Mouse (Mus musculus) lung, embryonic 16.5 days (tissue): ENCODE data around the gene Crtac1. TPM values are rescaled to one million over a fixed set of nuclear protein-coding genes. Genes with fewer than 3 reads are reported as not detected.
A peak's percentile ranks its signal among the peaks of the same experiment; 100 is the strongest.

ENCODE experiments used
- ATAC-seq: fragments of 200-750 bp; cut with Nextera tagmentation; 2 replicates; pipeline ENCODE4 v1.8.0; 2017; ENCODE audit warnings: low read depth, mild to moderate bottlenecking, moderate library complexity
- H3K27ac ChIP-seq: fragments of 300-500 bp; sonication (generic); 2 replicates; pipeline ENCODE4 v1.5.1; 2014; ENCODE audit warnings: mild to moderate bottlenecking, control low read depth, low read length
- H3K27me3 ChIP-seq: fragments of 300-500 bp; sonication (generic); 2 replicates; pipeline ENCODE4 v1.6.1; 2014; ENCODE audit warnings: low read depth, low read length, mixed read lengths; ENCODE audit not compliant: control insufficient read depth, insufficient read depth
- H3K36me3 ChIP-seq: fragments of 300-500 bp; sonication (generic); 2 replicates; pipeline ENCODE4 v1.6.1; 2014; ENCODE audit warnings: low read length; ENCODE audit not compliant: control insufficient read depth, insufficient read depth
- H3K4me1 ChIP-seq: fragments of 300-500 bp; sonication (generic); replicated peaks from 2 replicates; pipeline ENCODE4 v1.6.1; 2014; ENCODE audit warnings: low read length, mixed read lengths; ENCODE audit not compliant: control insufficient read depth, insufficient read depth
- H3K4me2 ChIP-seq: fragments of 300-500 bp; sonication (generic); 2 replicates; pipeline ENCODE4 v1.6.1; 2014; ENCODE audit warnings: low read depth, low read length, control low read depth
- H3K4me3 ChIP-seq: fragments of 300-500 bp; sonication (generic); 2 replicates; pipeline ENCODE4 v1.5.1; 2014; ENCODE audit warnings: mild to moderate bottlenecking, low read length, control low read depth
- H3K9ac ChIP-seq: fragments of 300-500 bp; sonication (generic); 2 replicates; pipeline ENCODE4 v1.6.1; 2014; ENCODE audit warnings: low read length, control low read depth
- H3K9me3 ChIP-seq: fragments of 300-500 bp; sonication (generic); 2 replicates; pipeline ENCODE4 v1.6.1; 2016; ENCODE audit warnings: low read length; ENCODE audit not compliant: control insufficient read depth
- WGBS: fragments of 180-500 bp; shearing (Covaris S2); extraction: QIAGEN DNeasy Blood & Tissue Kit; methylation state at CpG from one replicate; pipeline ENCODE4 v1.1.7; 2014; 5-methylcytosine and 5-hydroxymethylcytosine counted together
- polyA plus RNA-seq: library from polyadenylated mRNA; unstranded; fragments of >200 nt; fragmentation: Nextera tagmentation; extraction: Ambion mirVana; gene quantifications from 2 replicates; pipeline ENCODE4 v1.2.1, GENCODE M21; 2015

Crtac1 gene
- polyA plus RNA-seq, 1 experiment from 2014 or later, result 1.0 TPM

DNA sequence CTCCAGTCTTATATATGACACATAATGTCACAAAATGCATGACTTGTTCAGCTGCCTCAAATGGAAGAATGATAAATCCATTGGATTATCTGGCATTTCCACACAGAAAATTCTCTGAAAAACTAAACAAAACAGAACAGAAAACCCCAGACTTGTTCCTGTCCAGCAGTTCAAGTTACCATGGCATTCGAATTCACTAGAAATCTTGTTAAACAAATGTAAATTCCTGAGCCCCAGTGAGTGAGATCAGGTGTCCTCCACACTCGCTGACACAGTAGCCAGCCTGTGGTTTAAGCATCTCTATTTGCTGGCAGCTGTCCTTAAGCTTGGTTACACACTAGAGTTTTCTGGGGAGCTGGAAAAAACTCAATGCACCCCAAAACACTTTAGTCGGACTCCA is 168.1 kb downstream of the Crtac1 start:
- no peaks in the 10 kb centered on the region for H3K36me3 ChIP-seq
- H3K27me3 ChIP-seq, result no peaks in the 10 kb centered on the region; the same call in 1 of the 2 replicates
- H3K4me3 ChIP-seq, result no peak overlapping the region
- WGBS, result 23% methylated on average over 3 of the region's 3 CpGs
- H3K9me3 ChIP-seq, result no peaks in the 10 kb centered on the region
- H3K4me1 ChIP-seq, result no peaks in the 10 kb centered on the region
- no peak overlapping the region for H3K9ac ChIP-seq
- ATAC-seq, result no peak
- no peak overlapping the region for H3K4me2 ChIP-seq
- H3K27ac ChIP-seq, result no peak overlapping the region

DNA sequence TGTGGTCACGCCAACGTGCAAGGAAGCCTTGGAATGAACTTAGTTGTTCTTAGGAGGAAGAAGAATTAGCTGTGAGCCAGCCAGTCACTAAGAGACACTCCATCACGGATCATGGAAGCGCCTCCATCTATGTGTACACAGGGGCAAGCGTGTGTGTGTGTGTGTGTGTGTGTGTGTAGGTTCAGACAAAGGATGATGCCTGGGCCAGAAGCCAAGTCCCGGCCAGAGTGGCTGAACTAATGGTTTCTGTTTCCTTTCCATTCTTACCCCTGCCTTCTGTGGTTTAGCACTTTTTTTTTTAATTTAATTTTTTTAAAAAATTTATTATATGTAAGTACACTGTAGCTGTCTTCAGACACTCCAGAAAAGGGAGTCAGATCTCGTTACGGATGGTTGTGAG is 171.1 kb downstream of the Crtac1 start:
- peaks cover 2% of the 10 kb centered on the region; the same call in 1 of the 2 replicates for H3K27me3 ChIP-seq
- no peak for ATAC-seq
- WGBS, result 65% methylated on average over 8 of the region's 8 CpGs

DNA sequence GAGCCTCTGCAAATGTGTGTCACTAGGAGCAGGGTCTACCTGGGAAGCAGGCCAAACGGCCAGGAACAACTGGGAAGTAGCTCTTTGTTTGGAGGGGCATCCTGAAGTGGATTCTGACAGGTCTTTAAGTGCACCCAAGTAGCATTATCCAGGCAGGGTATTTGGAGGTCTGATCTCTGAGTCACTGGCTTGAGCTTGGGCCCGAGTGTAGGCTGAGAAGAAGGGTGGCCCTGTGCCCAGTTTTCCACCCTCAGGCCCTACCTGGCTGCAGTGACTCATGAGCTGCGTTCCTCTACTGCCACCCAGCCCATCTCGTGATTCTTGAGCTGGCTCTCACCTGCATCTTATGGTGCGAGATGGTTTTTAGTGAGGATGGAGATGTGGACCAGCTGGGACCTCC is 173.0 kb downstream of the Crtac1 start:
- H3K9me3 ChIP-seq, result no peaks in the 10 kb centered on the region

More for the DNA sequence above, 171.1 kb downstream of the Crtac1 start:
- H3K4me3 ChIP-seq, result no peak overlapping the region
- H3K36me3 ChIP-seq, result no peaks in the 10 kb centered on the region
- no peaks in the 10 kb centered on the region for H3K9me3 ChIP-seq
- H3K4me2 ChIP-seq, result no peak overlapping the region
- H3K4me1 ChIP-seq, result no peaks in the 10 kb centered on the region; the same call in 1 of the 2 replicates
- no peak overlapping the region for H3K9ac ChIP-seq
- no peak overlapping the region for H3K27ac ChIP-seq

DNA sequence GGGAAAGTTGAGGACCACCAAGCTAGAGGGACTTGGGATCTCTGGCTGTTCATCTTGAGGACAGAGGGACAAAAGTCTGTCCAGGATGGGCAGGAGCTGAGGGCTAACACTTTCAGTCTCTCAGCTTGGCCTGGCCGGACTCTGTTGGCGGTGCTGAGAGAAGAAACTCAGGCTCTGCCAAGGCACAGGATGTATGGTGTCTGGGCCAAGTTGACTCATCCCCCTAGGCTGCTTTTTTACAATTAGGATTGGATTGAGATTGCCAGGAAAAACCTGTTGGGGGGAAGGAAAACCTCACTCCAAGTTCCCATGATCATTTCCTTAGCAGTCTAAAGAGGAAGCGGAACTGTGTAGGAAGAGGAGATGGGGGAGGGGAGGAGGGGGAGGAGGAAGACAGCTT is 173.6 kb downstream of the Crtac1 start:
- no peaks in the 10 kb centered on the region for H3K9me3 ChIP-seq
- no peak overlapping the region for H3K4me3 ChIP-seq

More for the DNA sequence above, 173.0 kb downstream of the Crtac1 start:
- peak; percentile 29; the same call in 1 of the 2 replicates for ATAC-seq
- H3K27me3 ChIP-seq, result peaks cover 13% of the 10 kb centered on the region
- no peaks in the 10 kb centered on the region; the same call in 1 of the 2 replicates for H3K4me1 ChIP-seq
- 54% methylated on average over 5 of the region's 5 CpGs for WGBS
- no peaks in the 10 kb centered on the region for H3K36me3 ChIP-seq
- H3K27ac ChIP-seq, result no peak overlapping the region
- H3K9ac ChIP-seq, result no peak overlapping the region
- H3K4me3 ChIP-seq, result no peak overlapping the region
- H3K4me2 ChIP-seq, result no peak overlapping the region

DNA sequence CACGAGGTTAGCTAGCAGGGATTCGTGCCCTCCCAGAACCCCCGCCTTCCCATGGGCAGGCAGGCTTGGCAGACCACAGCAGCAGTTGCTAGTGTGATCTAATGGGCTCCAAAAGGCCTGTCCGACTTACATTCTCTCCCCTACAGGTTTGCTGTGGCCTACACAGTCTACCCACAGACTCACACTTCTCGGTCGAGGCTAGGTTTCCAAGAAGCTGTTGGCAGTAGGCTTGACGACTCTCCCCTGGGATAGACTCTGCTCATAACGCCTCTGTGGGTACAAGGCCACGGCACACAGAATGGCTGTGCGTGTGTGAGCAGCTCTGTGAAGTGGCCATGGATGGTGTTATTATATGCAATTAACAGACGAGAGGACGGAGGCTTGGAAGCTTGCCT is 174.3 kb downstream of the Crtac1 start:
- Histone ChIP-seq H3K4me2 (no peak overlapping the region), H3K4me3 (no peak overlapping the region), H3K27ac (no peak overlapping the region), H3K27me3 (peaks cover 13% of the 10 kb centered on the region), H3K4me1 (no peaks in the 10 kb centered on the region; the same call in 1 of the 2 replicates), H3K9ac (no peak overlapping the region), H3K9me3 (no peaks in the 10 kb centered on the region), H3K36me3 (no peaks in the 10 kb centered on the region)
- no peak for ATAC-seq
- 82% methylated on average over 12 of the region's 12 CpGs for WGBS

More for the DNA sequence above, 173.6 kb downstream of the Crtac1 start:
- H3K27ac ChIP-seq, result no peak overlapping the region
- no peak overlapping the region for H3K4me2 ChIP-seq
- peaks cover 13% of the 10 kb centered on the region for H3K27me3 ChIP-seq
- WGBS, result 54% methylated on average over 3 of the region's 3 CpGs
- ATAC-seq, result no peak
- no peaks in the 10 kb centered on the region; the same call in 1 of the 2 replicates for H3K4me1 ChIP-seq
- no peak overlapping the region for H3K9ac ChIP-seq
- H3K36me3 ChIP-seq, result no peaks in the 10 kb centered on the region

DNA sequence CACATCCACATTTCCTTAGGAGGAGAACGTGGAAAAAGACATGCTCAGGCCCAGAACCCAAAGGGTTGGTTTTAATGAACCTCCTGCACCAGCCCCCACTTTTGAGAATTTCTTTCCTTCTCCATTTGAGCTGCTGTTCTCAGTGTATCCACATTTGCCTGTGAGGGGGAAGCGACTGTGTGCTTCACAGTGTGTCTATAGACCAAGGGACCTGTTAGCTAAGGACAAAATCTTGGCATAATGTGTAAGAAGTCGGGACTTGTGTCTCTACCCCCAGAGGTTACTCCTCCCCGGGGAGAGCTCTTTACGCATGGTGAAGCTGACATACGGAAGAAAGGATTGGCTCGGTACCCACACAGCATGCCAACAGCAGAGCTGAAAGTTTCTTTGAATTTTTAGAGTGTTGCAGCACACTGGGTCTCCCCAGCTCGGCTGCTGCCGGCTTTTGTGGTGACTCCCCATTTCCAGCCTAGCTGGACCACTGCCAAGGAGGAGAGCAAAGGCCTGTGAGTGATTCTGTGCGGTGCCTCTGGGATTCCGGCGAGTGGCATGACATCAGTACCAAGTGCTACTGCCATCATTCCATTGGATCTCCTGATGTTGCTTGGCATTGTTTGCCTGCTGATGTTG is 174.9 kb downstream of the Crtac1 start:
- Histone ChIP-seq H3K27me3 (peaks cover 13% of the 10 kb centered on the region), H3K36me3 (no peaks in the 10 kb centered on the region), H3K27ac (no peak overlapping the region), H3K9ac (no peak overlapping the region), H3K9me3 (no peaks in the 10 kb centered on the region), H3K4me2 (no peak overlapping the region), H3K4me1 (no peaks in the 10 kb centered on the region; the same call in 1 of the 2 replicates), H3K4me3 (no peak overlapping the region)
- 78% methylated on average over 12 of the region's 12 CpGs for WGBS
- ATAC-seq, result no peak

DNA sequence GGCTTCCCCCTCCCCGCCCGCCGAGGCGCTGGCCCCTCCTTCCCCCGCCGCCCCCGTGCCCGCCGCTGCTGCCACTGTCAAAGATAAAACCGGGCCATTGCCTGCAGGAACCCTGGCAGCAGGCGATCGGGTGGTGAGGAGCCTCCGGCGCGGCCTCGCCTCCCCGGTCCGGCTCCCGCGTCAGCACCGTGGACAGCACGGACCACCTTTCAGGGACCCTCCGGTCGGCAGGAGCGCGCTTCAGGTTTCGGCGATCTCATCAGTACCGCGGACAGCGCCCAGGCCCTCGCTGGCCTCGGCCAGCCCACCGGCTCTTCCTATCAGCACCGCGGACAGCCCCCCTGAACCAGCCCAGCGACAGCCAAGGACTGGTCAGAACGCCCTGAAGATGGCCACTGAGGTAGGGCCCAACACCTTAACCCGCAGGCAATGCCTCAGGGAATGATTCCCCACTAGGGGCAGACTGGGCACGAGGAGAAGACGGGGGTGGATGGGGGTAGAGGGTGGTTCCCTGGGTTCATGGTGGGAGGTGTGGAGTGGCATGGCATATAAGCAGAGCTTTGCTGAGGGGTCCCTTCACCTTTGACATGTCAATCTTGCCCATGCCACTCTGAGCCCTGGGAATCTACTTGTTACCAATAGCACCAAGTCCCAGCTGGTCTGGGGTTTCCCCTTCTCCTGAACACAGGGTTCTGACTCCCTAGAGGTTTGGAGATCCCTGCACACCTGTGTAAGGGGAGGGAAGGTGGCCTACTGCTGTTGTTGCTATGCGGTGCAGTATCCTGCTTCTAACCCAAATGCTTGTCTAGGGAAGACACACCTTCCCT is 175.6 kb downstream of the Crtac1 start:
- peak overlapping the region; percentile 35 for H3K4me3 ChIP-seq
- no peak overlapping the region for H3K27ac ChIP-seq
- peak; percentile 95 for ATAC-seq
- peak overlapping the region; percentile 61 for H3K4me2 ChIP-seq
- no peaks in the 10 kb centered on the region for H3K9me3 ChIP-seq
- H3K4me1 ChIP-seq, result no peaks in the 10 kb centered on the region; the same call in 1 of the 2 replicates
- H3K9ac ChIP-seq, result no peak overlapping the region
- no peaks in the 10 kb centered on the region for H3K36me3 ChIP-seq
- WGBS, result 3% methylated on average over 33 of the region's 42 CpGs
- H3K27me3 ChIP-seq, result peaks cover 13% of the 10 kb centered on the region

DNA sequence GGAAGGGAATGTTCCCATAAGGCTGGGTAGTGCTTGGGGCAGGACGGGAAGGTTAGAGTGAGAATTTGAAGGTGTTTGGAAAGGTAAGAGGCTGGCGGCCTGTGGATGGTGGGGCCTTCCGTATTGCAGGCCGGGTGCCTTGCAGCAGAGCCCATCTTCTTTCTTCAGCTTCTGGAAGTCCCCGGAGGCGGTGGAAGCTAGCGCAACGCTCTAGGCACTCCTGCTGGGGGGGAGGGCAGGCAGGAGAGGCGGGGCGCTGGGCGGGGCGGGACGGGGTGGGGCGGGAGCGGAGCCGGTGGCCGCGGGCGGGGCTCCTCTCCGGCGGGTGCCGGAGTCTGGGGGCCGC is 176.2 kb downstream of the Crtac1 start:
- H3K4me2 ChIP-seq, result peak overlapping the region; percentile 61
- H3K36me3 ChIP-seq, result no peaks in the 10 kb centered on the region
- no peak overlapping the region for H3K9ac ChIP-seq
- H3K4me1 ChIP-seq, result no peaks in the 10 kb centered on the region; the same call in 1 of the 2 replicates
- ATAC-seq, result peak; percentile 65
- H3K9me3 ChIP-seq, result no peaks in the 10 kb centered on the region
- H3K27me3 ChIP-seq, result peaks cover 13% of the 10 kb centered on the region
- no peak overlapping the region for H3K27ac ChIP-seq
- 2% methylated on average over 9 of the region's 23 CpGs for WGBS
- H3K4me3 ChIP-seq, result peak overlapping the region; percentile 35
